Mouse (Mus musculus) adrenal gland, postnatal 25 days (tissue): Measurements from ENCODE around the gene Tbx1. TPM values are rescaled to one million over a fixed set of nuclear protein-coding genes. Genes with fewer than 3 reads are reported as not detected.

Experiments
- DNase-seq: peaks from one replicate; pipeline ENCODE4 v3.0.0; 2021; ENCODE audit warnings: mixed read lengths
- total RNA-seq: library from RNA; stranded (reverse); gene quantifications from 2 replicates; pipeline ENCODE4 v1.2.3, GENCODE M21; 2021

Tbx1 gene
- total RNA-seq, 1 experiment from 2014 or later: not detected

- DNase-seq: no peak
Observed at GRCm38 (mm10) chr16:18587847-18588737, 2.4 kb downstream of the Tbx1 start.

- no peak for DNase-seq
Observed at GRCm38 (mm10) chr16:18586906-18587546, 3.4 kb downstream of the Tbx1 start.

DNA sequence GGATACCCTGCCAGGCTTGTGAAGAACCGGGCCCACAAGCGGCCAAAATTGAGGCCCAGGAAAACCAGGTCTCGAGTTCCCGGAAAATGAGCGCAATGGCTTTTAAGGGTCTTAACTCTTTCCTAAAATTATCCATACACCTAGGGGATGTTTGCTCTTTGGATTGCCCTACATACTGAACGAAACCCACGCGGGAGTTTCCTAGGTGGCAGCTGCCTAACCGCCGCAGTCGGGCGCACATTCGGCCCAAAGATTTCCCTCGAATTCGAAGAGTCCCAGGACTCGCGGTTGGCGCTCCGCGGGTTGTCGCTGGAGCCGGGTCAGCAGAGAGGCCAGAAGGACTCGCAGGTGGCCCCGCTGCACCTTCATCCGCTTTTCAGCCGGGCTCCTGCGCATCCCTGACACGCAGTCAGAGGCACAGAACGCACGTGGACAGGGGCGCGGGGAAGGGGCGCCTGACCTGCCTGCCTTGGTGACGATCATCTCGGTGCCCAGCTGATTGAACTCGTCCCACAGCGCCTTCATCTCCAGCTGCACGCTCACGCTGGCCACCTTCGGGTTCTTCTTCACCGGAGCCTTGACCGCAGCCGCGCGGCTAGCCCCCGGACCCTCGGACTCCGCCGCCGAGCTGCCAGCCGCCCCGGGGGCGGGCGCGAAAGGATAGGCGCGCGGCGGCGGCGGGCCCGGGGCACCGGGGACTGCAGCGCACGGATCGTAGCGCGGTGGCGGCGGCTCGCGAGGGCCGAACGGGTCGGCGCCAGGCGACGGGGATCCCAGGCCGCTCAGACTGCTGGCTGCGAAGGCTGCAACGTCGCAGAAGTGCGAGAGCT lies 4.2 kb downstream of the Tbx1 start:
- no peak for DNase-seq

- DNase-seq: no peak
Observed at GRCm38 (mm10) chr16:18585676-18586075, 4.8 kb downstream of the Tbx1 start.

- DNase-seq: no peak
Observed at GRCm38 (mm10) chr16:18584901-18585510, 5.5 kb downstream of the Tbx1 start.

DNA sequence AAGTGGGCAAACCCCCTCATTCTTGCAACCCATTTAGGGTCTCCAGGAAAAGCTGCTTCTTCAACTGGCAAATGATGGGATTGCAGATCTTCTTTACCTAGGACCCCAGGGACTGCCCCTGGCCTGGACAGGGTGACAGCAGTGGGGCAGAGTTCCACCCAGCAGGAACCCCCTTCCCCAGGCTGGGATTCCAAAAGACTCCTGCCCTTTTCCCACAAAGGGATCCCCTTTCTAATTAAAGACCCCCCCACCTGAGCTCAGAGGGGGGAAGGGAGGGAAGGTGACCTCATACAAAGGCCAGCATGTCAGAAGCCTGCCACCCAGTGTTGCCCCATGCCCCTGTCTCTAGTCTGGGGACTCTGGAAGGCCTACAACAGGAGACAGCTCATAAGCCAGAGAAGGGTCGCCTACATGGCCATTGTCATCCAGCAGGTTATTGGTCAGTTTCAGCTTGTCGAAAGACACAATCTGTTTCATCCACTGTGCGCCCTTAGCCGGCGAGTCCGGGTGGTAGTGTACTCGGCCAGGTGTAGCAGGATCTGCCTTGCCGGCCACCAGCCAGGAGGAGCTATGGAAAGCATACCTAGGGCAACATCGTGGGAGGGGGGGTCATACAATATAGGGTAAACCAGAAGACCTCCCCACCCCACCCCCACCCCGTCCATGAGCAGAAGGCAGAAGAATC lies 6.7 kb downstream of the Tbx1 start:
- DNase-seq: no peak

GRCm38 (mm10) chr16:18583169-18583568 lies 7.3 kb downstream of the Tbx1 start:
- no peak for DNase-seq

DNA sequence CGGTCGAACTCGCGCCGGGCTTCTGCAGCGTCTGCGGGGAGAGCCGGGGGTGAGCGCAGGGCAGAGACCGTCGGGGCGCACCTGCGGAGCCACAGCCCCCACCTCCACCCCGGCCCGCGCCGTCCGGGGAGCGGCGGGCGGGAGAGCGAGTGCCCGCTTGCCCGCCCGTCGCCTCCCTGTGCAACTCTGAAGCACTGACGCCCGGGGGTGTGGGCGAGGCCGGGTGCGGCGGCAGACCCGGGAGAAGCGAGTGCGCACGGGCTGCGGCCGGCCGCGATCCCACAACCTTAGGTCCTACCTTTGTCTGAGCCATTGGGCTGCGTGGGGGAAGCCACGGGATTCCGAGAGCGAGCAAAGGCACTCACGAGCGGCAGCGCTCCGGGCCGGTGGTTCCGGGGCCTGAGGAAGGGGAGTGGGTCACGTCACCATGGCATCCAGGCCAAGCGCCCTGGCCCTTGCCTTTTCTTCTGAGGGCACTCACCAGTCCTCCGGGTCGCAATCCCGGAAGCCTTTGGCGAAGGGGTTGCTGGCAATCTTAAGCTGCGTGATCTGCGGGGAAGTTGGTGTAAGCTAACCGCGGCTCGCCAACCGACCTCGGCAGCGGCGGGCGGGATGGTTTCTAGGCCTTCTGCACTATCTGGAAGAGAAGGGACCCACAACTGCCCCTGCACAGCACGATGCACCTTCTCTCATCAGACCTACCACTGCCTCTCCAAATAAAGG lies 7.9 kb downstream of the Tbx1 start:
- no peak for DNase-seq

GRCm38 (mm10) chr16:18581623-18582205 lies 8.8 kb downstream of the Tbx1 start:
- DNase-seq: peak; percentile 32

DNA sequence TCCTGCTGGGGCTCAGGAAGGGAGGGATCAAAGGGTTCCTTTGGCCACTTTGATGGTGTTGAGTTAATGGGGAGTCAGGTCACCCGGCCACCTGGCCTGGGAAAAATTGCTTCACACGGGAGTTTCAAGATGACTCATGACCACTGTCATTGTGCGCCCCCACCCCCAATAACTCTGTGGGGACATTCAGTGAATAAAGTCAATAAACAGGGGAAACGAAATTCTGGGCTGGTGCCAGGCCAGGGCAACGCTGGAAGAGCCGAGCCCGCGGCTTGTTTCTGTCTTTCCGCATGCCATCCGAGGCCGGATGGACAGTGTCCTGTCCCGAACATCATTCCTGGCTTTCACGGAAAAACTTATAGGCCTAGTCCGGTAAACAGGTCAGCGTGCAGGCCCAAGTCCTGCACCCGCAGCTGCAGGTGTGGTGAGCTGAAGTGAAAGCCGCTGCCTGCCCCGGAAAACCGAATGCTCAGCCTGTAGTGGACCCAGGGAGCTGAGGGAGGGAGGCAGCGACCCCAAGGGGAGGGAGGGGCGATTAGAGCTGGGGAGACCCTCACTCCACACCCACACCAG lies 9.3 kb downstream of the Tbx1 start:
- DNase-seq: no peak

DNA sequence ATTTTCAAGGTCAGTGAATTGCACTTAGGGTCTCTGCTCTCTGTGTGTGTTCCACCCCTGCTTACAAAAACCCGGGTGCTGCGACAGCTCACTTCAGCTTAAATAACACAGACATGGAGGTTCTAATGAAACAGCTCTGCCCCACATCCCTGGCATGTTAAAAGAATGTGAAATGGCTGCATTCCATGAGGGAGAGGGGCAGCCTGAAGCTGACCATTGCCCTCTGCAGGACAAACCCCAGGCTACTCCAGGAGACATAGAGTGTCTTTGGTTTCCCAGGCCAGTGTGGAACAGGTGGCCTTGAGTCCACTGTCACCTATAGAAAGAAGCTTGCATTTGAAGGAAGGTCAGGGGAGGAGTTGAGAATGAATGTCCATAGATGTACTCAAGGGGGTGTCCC lies 10.1 kb downstream of the Tbx1 start:
- DNase-seq: no peak

DNA sequence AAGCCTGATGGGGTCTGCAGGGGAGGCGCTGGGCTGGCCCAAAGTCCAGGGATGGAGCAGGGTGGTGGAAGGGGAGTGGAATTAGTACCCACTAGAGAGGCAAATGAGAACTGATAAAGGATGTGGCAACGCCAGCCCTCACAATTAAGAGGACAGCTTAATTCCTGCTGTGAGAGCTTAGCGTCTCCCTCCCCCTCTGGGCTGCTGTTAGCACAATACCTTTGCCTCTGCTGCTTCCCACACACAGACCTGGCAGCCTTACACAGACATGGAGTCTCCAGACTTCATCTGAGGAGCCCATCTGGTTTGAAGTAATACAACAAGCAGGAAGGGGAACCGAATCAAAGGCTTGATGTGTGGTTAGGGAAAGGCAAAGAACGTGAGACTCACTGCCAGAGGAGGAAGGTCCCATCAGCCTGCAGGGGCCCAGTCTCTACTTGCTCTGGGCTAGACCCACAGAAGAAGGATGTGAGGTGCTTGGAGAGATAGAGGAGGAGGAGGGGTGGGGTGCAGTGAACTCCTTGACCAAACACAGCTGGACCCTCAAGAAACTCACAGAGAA lies 12.8 kb downstream of the Tbx1 start:
- DNase-seq: no peak

DNA sequence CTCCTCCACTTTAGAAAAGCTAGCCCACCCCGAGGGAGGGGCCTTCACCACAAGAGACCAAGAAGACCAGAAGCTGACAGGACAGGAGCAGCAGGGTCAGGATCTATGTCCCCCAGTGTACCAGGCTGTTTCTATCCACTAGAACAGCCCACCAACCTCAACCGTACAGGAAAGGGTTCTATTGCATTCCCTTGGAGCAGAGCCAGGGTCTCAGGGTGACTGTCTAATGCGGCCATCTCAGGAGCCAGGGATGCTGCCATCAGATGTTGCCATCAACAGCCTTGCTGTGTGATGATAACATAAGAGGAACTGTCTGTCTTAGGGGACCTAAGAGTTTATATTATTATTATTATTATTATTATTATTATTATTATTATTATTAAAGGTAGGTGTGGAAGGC lies 13.4 kb downstream of the Tbx1 start:
- DNase-seq: no peak

GRCm38 (mm10) chr16:18574196-18574595 lies 16.3 kb downstream of the Tbx1 start:
- peak; percentile 43 for DNase-seq

DNA sequence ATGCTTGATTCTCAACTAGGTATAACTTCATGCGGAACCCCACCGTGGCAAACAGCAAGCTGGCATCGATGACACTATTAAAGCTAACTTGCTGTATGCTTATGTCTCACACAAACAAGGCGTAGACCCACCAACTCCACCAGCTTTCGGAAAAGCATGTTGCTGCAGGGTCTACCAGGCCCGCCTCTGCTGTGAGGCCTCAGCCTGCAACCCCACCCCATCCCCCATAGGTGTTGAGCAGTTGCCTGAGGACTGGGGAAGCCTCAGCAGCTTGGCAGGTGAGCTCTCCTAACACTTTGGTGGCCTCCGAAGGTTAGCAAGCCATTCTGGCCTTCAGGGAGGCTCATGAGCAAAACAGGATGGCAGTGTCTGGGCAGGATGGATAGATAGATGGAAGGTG lies 21.9 kb downstream of the Tbx1 start:
- DNase-seq: no peak

DNA sequence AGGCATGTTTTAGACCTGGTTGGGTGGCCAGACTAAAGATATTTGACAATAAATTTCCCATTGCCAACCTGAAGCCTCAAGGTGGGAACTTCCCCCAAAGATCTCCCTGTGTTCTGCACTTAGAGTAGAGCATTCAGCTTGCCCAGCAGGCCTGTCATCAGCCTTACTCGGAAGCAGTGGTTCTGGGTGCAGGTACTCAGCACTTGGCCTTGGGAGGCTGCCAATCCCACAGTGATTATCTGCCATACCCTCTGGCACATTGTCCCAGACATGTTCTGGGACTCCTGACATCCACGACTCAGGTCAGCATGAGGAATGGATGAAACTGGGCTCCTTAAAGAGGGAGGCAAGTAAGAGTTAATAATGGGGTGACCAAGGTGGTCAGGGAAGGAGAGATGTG lies 26.0 kb downstream of the Tbx1 start:
- no peak for DNase-seq

DNA sequence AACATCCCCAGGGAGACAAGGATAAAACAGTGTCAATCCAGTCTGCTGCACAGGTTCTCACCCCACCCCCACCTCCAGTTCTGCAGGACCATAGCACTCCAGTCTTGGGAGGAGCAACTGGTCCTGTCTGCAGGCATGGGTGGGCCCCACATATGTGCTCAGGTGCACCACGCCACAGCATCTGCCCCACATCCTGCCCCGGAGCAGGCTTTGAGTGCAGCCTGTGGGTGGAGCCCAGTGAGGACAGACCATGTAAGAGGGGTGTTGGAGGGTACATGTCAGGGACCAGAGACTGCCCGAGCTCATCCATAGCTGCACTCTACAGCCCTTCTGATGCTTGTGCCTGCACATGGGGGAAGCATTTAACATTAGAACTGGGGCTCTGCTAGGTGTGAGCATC lies 34.0 kb downstream of the Tbx1 start:
- DNase-seq: no peak

GRCm38 (mm10) chr16:18555235-18555935 lies 35.1 kb downstream of the Tbx1 start:
- no peak for DNase-seq

- DNase-seq: no peak
Observed at GRCm38 (mm10) chr16:18554721-18555120, 35.8 kb downstream of the Tbx1 start.
